Mouse (Mus musculus) colon, adult 2 months (tissue): ENCODE results near the gene Olfr141. TPM values are rescaled to one million over a fixed set of nuclear protein-coding genes. Genes with fewer than 3 reads are reported as not detected.

Experiments
- polyA plus RNA-seq: library from polyadenylated mRNA; depleted of rRNA; stranded (reverse); fragments of >200 nt; gene quantifications from 2 replicates; pipeline ENCODE4 v1.2.3, GENCODE M21; 2012; rRNA removed

Gene Olfr141
- not detected in 2 replicates for polyA plus RNA-seq

GRCm38 (mm10) chr2:86809918-86810317 lies at the start of gene Olfr141:
TSS of gene Olfr141 (minus strand) at chr2:86810018.

GRCm38 (mm10) chr2:86851596-86851995 lies 41.8 kb upstream of the Olfr141 start, which contains the start of gene Olfr1095:
TSS of gene Olfr1095 (minus strand) at chr2:86851696.

GRCm38 (mm10) chr2:86824363-86824762 lies 14.5 kb upstream of the Olfr141 start, which contains the start of gene Olfr1094:
TSS of gene Olfr1094 (plus strand) at chr2:86824663.

GRCm38 (mm10) chr2:86782179-86782578 lies 27.6 kb downstream of the Olfr141 start, which contains the start of gene Olfr1093:
TSS of gene Olfr1093 (plus strand) at chr2:86782479.

GRCm38 (mm10) chr2:86758893-86759292 lies 50.9 kb downstream of the Olfr141 start, which contains the start of gene Olfr1090:
TSS of gene Olfr1090 (minus strand) at chr2:86758993.

Other genes starting within 250 kb of the Olfr141 start
- not detected in 2 replicates for gene Olfr1082, start 211.1 kb downstream of the Olfr141 start, polyA plus RNA-seq
- gene Olfr1084, start 170.3 kb downstream of the Olfr141 start, polyA plus RNA-seq: not detected in 2 replicates
- gene Olfr1085, start 148.0 kb downstream of the Olfr141 start, polyA plus RNA-seq: not detected in 2 replicates
- gene Olfr1086, start 129.9 kb downstream of the Olfr141 start, polyA plus RNA-seq: not detected in 2 replicates
- gene Olfr1087, start 111.6 kb downstream of the Olfr141 start, polyA plus RNA-seq: not detected in 2 replicates
- gene Olfr1089, start 76.3 kb downstream of the Olfr141 start, polyA plus RNA-seq: not detected in 2 replicates
- not detected in 2 replicates for gene Olfr1090, start 51.0 kb downstream of the Olfr141 start, polyA plus RNA-seq
- gene Olfr1093, start 27.5 kb downstream of the Olfr141 start, polyA plus RNA-seq: not detected in 2 replicates
- gene Olfr1094, start 14.6 kb upstream of the Olfr141 start, polyA plus RNA-seq: not detected in 2 replicates
- not detected in 2 replicates for gene Olfr1095, start 41.7 kb upstream of the Olfr141 start, polyA plus RNA-seq
- not detected in 2 replicates for gene Gm13723, start 64.8 kb upstream of the Olfr141 start, polyA plus RNA-seq
- not detected in 2 replicates for gene Olfr1097, start 82.2 kb upstream of the Olfr141 start, polyA plus RNA-seq
- not detected in 2 replicates for gene Olfr1098, start 114.5 kb upstream of the Olfr141 start, polyA plus RNA-seq
- not detected in 2 replicates for gene Olfr1099, start 150.7 kb upstream of the Olfr141 start, polyA plus RNA-seq
- gene Olfr1100, start 169.9 kb upstream of the Olfr141 start, polyA plus RNA-seq: not detected in 2 replicates
- not detected in 2 replicates for gene Olfr1101, start 181.2 kb upstream of the Olfr141 start, polyA plus RNA-seq
- not detected in 2 replicates for gene Olfr1102, start 188.4 kb upstream of the Olfr141 start, polyA plus RNA-seq
- not detected in 2 replicates for gene Olfr1104, start 217.1 kb upstream of the Olfr141 start, polyA plus RNA-seq
- not detected in 2 replicates for gene Olfr1105, start 226.5 kb upstream of the Olfr141 start, polyA plus RNA-seq
- gene Olfr1106, start 242.3 kb upstream of the Olfr141 start, polyA plus RNA-seq: not detected in 2 replicates